ENCODE assay signal across 8 mouse cellular contexts in genomic region chr4:123254617-123255016, GRCm38 (mm10). TPM values are rescaled to one million over a fixed set of nuclear protein-coding genes. Genes with fewer than 3 reads are reported as not detected.
DNase-seq lines count a peak whose midpoint lies in the region; ATAC-seq lines count a peak whose summit lies in the region.

No protein-coding gene starts in this region.

- no peaks in the 10 kb centered on the region for H3K36me3 ChIP-seq in forebrain, embryonic 14.5 days (ENCODE audit: control insufficient read depth, insufficient read depth, low read length)
- no peaks in the 10 kb centered on the region for H3K36me3 ChIP-seq in midbrain, embryonic 13.5 days

- H3K9ac ChIP-seq in forebrain, embryonic 14.5 days (ENCODE audit: low read length): no peak overlapping the region
- H3K9ac ChIP-seq in midbrain, embryonic 13.5 days (replicated peaks): no peak overlapping the region

- H3K27ac ChIP-seq in forebrain, embryonic 14.5 days (ENCODE audit: low read depth, low read length): no peak overlapping the region
- H3K27ac ChIP-seq in midbrain, embryonic 13.5 days: no peak overlapping the region

- ATAC-seq in forebrain, embryonic 14.5 days: 0 out of 2 replicates have a peak, but pooled peaks have one; percentile 23
- ATAC-seq in midbrain, embryonic 13.5 days: 0 out of 2 replicates have a peak, but pooled peaks have one; percentile 24

- no peak overlapping the region for H3K4me3 ChIP-seq in forebrain, embryonic 14.5 days (ENCODE audit: low read depth, low read length)
- no peak overlapping the region for H3K4me3 ChIP-seq in midbrain, embryonic 13.5 days (replicated peaks)

- no peaks in the 10 kb centered on the region for H3K27me3 ChIP-seq in forebrain, embryonic 14.5 days (replicated peaks; ENCODE audit: control insufficient read depth, insufficient read depth, low read length)
- no peaks in the 10 kb centered on the region for H3K27me3 ChIP-seq in midbrain, embryonic 13.5 days

- no peaks in the 10 kb centered on the region for H3K9me3 ChIP-seq in forebrain, embryonic 14.5 days (replicated peaks; ENCODE audit: control insufficient read depth, low read length)
- H3K9me3 ChIP-seq in midbrain, embryonic 13.5 days: no peaks in the 10 kb centered on the region

- WGBS in forebrain, embryonic 14.5 days: 17% methylated on average over 5 of the region's 5 CpGs
- WGBS in midbrain, embryonic 13.5 days: 17% methylated on average over 5 of the region's 5 CpGs

- intact Hi-C loops in heart, postnatal 14 days (cut with DNase I): loop anchor here (1.0 to 2.0 kb wide), 2 partner anchors 35 to 98 kb away; no protein-coding TSS in a partner anchor

- H3K4me1 ChIP-seq in forebrain, embryonic 14.5 days (ENCODE audit: control insufficient read depth, insufficient read depth, low read length): no peaks in the 10 kb centered on the region
- no peaks in the 10 kb centered on the region for H3K4me1 ChIP-seq in midbrain, embryonic 13.5 days (replicated peaks)

- peak; percentile 46 to 74 for DNase-seq in heart, adult 18-20 months
- DNase-seq in heart, postnatal 14 days: no peak
- peak; percentile 38 for DNase-seq in right cerebral cortex, adult 18-20 months
- DNase-seq in right cerebral cortex, postnatal 10 days (ENCODE audit: low spot score in 2 of 2): no peak
- peak; percentile 87 for DNase-seq in forebrain, embryonic 14.5 days (ENCODE audit: low spot score)
- DNase-seq in yolk sac, embryonic 10.5 days (ENCODE audit: low spot score): no peak
- no peak for DNase-seq in kidney, postnatal 25 days

- no peak overlapping the region for H3K4me2 ChIP-seq in forebrain, embryonic 14.5 days (ENCODE audit: low read length)
- no peak overlapping the region for H3K4me2 ChIP-seq in midbrain, embryonic 13.5 days (replicated peaks)

RNA-seq across cellular contexts. Expression of gene Pabpc4, which starts 7.5 kb away (rescaled TPM):
- total RNA-seq in heart, adult 18-20 months (2021): 100 to 1,000 TPM; 336 to 356 TPM
- total RNA-seq in heart, postnatal 14 days (2021): 100 to 1,000 TPM; 255 to 289 TPM
- 35.6 and 36.3 TPM in 2 replicates for polyA plus RNA-seq in forebrain, embryonic 14.5 days (2014; fragmentation: Nextera tagmentation; extraction: Ambion mirVana)
- polyA plus RNA-seq in midbrain, embryonic 13.5 days (2015; fragmentation: Nextera tagmentation; extraction: Ambion mirVana): 25.5 and 27.1 TPM in 2 replicates

RNA-seq across cellular contexts. Expression of gene Heyl, which starts 21.3 kb away (rescaled TPM):
- 10 to 100 TPM in 1 of 2 experiments, 1 to 10 TPM in 1; 8.9 to 11.2 TPM for total RNA-seq in heart, adult 18-20 months (2021)
- 10 to 100 TPM; 21.4 to 21.6 TPM for total RNA-seq in heart, postnatal 14 days (2021)
- polyA plus RNA-seq in forebrain, embryonic 14.5 days (2014; fragmentation: Nextera tagmentation; extraction: Ambion mirVana): 5.4 and 6.7 TPM in 2 replicates
- polyA plus RNA-seq in midbrain, embryonic 13.5 days (2015; fragmentation: Nextera tagmentation; extraction: Ambion mirVana): 5.5 and 6.6 TPM in 2 replicates

RNA-seq across cellular contexts. Expression of gene Nt5c1a, which starts 53.3 kb away (rescaled TPM):
- total RNA-seq in heart, adult 18-20 months (2021): 10 to 100 TPM; 50.8 to 64.1 TPM
- 10 to 100 TPM; 37.2 to 47.6 TPM for total RNA-seq in heart, postnatal 14 days (2021)
- not detected in 2 replicates for polyA plus RNA-seq in forebrain, embryonic 14.5 days (2014; fragmentation: Nextera tagmentation; extraction: Ambion mirVana)
- polyA plus RNA-seq in midbrain, embryonic 13.5 days (2015; fragmentation: Nextera tagmentation; extraction: Ambion mirVana): not detected in 2 replicates

Comparison
In these comparisons a context has a peak if more than half of its experiments do, and no peak if none do; other contexts are left out.
1. DNase-seq: peak in heart, adult 18-20 months (2 of 2), right cerebral cortex, adult 18-20 months (single experiment) and forebrain, embryonic 14.5 days (single experiment); none in heart, postnatal 14 days (0 of 2), right cerebral cortex, postnatal 10 days (0 of 2), yolk sac, embryonic 10.5 days (single experiment) and kidney, postnatal 25 days (0 of 2).